Mouse (Mus musculus): ENCODE data around the gene Cln5. TPM values are rescaled to one million over a fixed set of nuclear protein-coding genes. Genes with fewer than 3 reads are reported as not detected.

The Cln5 gene
- polyA plus RNA-seq, 1 experiment from 2014 or later: 18.0 TPM

GRCm38 (mm10) chr14:103112606-103113363, 42.8 kb downstream of the Cln5 start:
- no peak overlapping the region for H3K4me3 ChIP-seq (replicated peaks)
- peaks cover 33% of the 10 kb centered on the region for H3K36me3 ChIP-seq (replicated peaks)
- H3K4me1 ChIP-seq (replicated peaks): no peaks in the 10 kb centered on the region
- no peaks in the 10 kb centered on the region for H3K27me3 ChIP-seq
- 78% methylated on average over 3 of the region's 3 CpGs for WGBS (ENCODE audit: insufficient replicate concordance)
- no peak overlapping the region for H3K9ac ChIP-seq
- H3K4me2 ChIP-seq: no peak overlapping the region
- H3K27ac ChIP-seq (replicated peaks): no peak overlapping the region
- H3K9me3 ChIP-seq (replicated peaks): no peaks in the 10 kb centered on the region
- no peak for ATAC-seq (ENCODE audit: insufficient read depth)

GRCm38 (mm10) chr14:103114994-103115670, 45.1 kb downstream of the Cln5 start:
- H3K27ac ChIP-seq (replicated peaks): no peak overlapping the region
- H3K36me3 ChIP-seq (replicated peaks): peaks cover 50% of the 10 kb centered on the region
- no peak overlapping the region for H3K9ac ChIP-seq
- no peak overlapping the region for H3K4me3 ChIP-seq (replicated peaks)
- no peaks in the 10 kb centered on the region for H3K4me1 ChIP-seq (replicated peaks)
- peak; percentile 52 for ATAC-seq (ENCODE audit: insufficient read depth)
- no peaks in the 10 kb centered on the region for H3K9me3 ChIP-seq (replicated peaks)
- no peaks in the 10 kb centered on the region for H3K27me3 ChIP-seq
- no peak overlapping the region for H3K4me2 ChIP-seq
- WGBS (ENCODE audit: insufficient replicate concordance): 87% methylated on average over 3 of the region's 3 CpGs

GRCm38 (mm10) chr14:103125756-103126155, 55.7 kb downstream of the Cln5 start:
- Histone ChIP-seq H3K4me1 (replicated peaks) (no peaks in the 10 kb centered on the region), H3K27ac (replicated peaks) (no peak overlapping the region), H3K4me3 (replicated peaks) (no peak overlapping the region), H3K9ac (no peak overlapping the region), H3K4me2 (no peak overlapping the region), H3K36me3 (replicated peaks) (peaks cover 63% of the 10 kb centered on the region), H3K9me3 (replicated peaks) (no peaks in the 10 kb centered on the region), H3K27me3 (no peaks in the 10 kb centered on the region)
- no peak for ATAC-seq (ENCODE audit: insufficient read depth)
- WGBS (ENCODE audit: insufficient replicate concordance): 76% methylated on average over 6 of the region's 6 CpGs

Other genes starting within 250 kb of the Cln5 start
- gene Kctd12, start 87.6 kb upstream of the Cln5 start, polyA plus RNA-seq (2015; fragmentation: Nextera tagmentation; extraction: Ambion mirVana): 2.2 and 2.5 TPM in 2 replicates
- 0.03 and 0.06 TPM in 2 replicates for gene Acod1, start 23.2 kb upstream of the Cln5 start, polyA plus RNA-seq (2015; fragmentation: Nextera tagmentation; extraction: Ambion mirVana)
- gene Fbxl3, start 29.4 kb downstream of the Cln5 start, polyA plus RNA-seq (2015; fragmentation: Nextera tagmentation; extraction: Ambion mirVana): 12.7 and 13.7 TPM in 2 replicates

Measured in liver, embryonic 15.5 days (tissue).